8 mouse cellular contexts compared by ENCODE assay signal in genomic region chr8:117256292-117256938, GRCm38 (mm10). TPM values are rescaled to one million over a fixed set of nuclear protein-coding genes. Genes with fewer than 3 reads are reported as not detected.
DNase-seq lines count a peak whose midpoint lies in the region; ATAC-seq and TF ChIP-seq lines count a peak whose summit lies in the region.

No protein-coding gene starts in this region.

- H3K9ac ChIP-seq in intestine, postnatal 0 days (ENCODE audit: low read depth, low read length) = peak overlapping the region; percentile 99
- peak overlapping the region; percentile 95 for H3K9ac ChIP-seq in midbrain, embryonic 11.5 days (ENCODE audit: low read length)

- peak overlapping the region; percentile 96 for H3K4me3 ChIP-seq in intestine, postnatal 0 days (ENCODE audit: low read depth, low read length)
- H3K4me3 ChIP-seq in midbrain, embryonic 11.5 days (ENCODE audit: low read depth, low read length) = peak overlapping the region; percentile 96

- DNase-seq in adrenal gland, postnatal 10 days = peak; percentile 98
- peak; percentile 91 for DNase-seq in embryo, embryonic 9.5 days (ENCODE audit: extremely low spot score)
- DNase-seq in gastrocnemius, postnatal 4 days (ENCODE audit: low spot score in 2 of 2) = peak; percentile 93 to 96
- DNase-seq in left cerebral cortex, postnatal 4 days = peak; percentile 92
- DNase-seq in midbrain, embryonic 11.5 days (ENCODE audit: low spot score, missing footprints) = peak; percentile 96
- peak; percentile 95 for DNase-seq in right cerebral cortex, postnatal 4 days
- DNase-seq in yolk sac, embryonic 10.5 days (ENCODE audit: low spot score) = peak; percentile 90

- ATAC-seq in intestine, postnatal 0 days = peak; percentile 86
- ATAC-seq in midbrain, embryonic 11.5 days (ENCODE audit: low FRiP score) = peak; percentile 88

- H3K27me3 ChIP-seq in intestine, postnatal 0 days (replicated peaks; ENCODE audit: control insufficient read depth, insufficient read depth, low read length) = no peaks in the 10 kb centered on the region
- no peaks in the 10 kb centered on the region for H3K27me3 ChIP-seq in midbrain, embryonic 11.5 days (ENCODE audit: control insufficient read depth, insufficient read depth, low read length)

- H3K4me1 ChIP-seq in intestine, postnatal 0 days (replicated peaks; ENCODE audit: control insufficient read depth, insufficient read depth, low read length) = peaks cover 12% of the 10 kb centered on the region; the same call in 1 of the 2 replicates
- H3K4me1 ChIP-seq in midbrain, embryonic 11.5 days (ENCODE audit: control insufficient read depth, insufficient read depth, low read length) = peaks cover 29% of the 10 kb centered on the region

- intact Hi-C loops in left cerebral cortex, postnatal 4 days (cut with DNase I) = loop anchor here (10.0 kb wide), 1 partner anchor 218 kb away; no protein-coding TSS in a partner anchor

- peak overlapping the region; percentile 95 for H3K27ac ChIP-seq in intestine, postnatal 0 days (ENCODE audit: low read depth, low read length)
- H3K27ac ChIP-seq in midbrain, embryonic 11.5 days (ENCODE audit: low read depth, low read length) = peak overlapping the region; percentile 69

- TF ChIP-seq CTCF in intestine, postnatal 0 days (IDR thresholded peaks at IDR 0.05; ENCODE audit: low read depth) = no peak

- 1% methylated on average over 65 of the region's 92 CpGs for WGBS in intestine, postnatal 0 days
- WGBS in midbrain, embryonic 11.5 days = under 1% methylated on average over 63 of the region's 92 CpGs

- H3K4me2 ChIP-seq in intestine, postnatal 0 days (replicated peaks; ENCODE audit: low read depth) = peak overlapping the region; percentile 77
- H3K4me2 ChIP-seq in midbrain, embryonic 11.5 days = peak overlapping the region; percentile 83

- H3K36me3 ChIP-seq in intestine, postnatal 0 days (ENCODE audit: control insufficient read depth, insufficient read depth) = no peaks in the 10 kb centered on the region
- H3K36me3 ChIP-seq in midbrain, embryonic 11.5 days (ENCODE audit: control insufficient read depth, insufficient read depth, low read length) = no peaks in the 10 kb centered on the region

- no peaks in the 10 kb centered on the region for H3K9me3 ChIP-seq in intestine, postnatal 0 days (ENCODE audit: control insufficient read depth)
- no peaks in the 10 kb centered on the region for H3K9me3 ChIP-seq in midbrain, embryonic 11.5 days (ENCODE audit: control insufficient read depth, low read length)

RNA-seq across cellular contexts. Expression of gene Cmip, which starts 0.4 kb away (rescaled TPM):
- total RNA-seq in adrenal gland, postnatal 10 days (2021) = 10 to 100 TPM; 77.7 to 82.3 TPM
- 10 to 100 TPM; 39.1 to 40.7 TPM for total RNA-seq in gastrocnemius, postnatal 4 days (2021)
- 47.1 and 48.9 TPM in 2 replicates for polyA plus RNA-seq in intestine, postnatal 0 days (2015; fragmentation: Nextera tagmentation; extraction: Ambion mirVana)
- 100 to 1,000 TPM; 351 to 377 TPM for total RNA-seq in left cerebral cortex, postnatal 4 days (2021)
- 23.7 and 28.5 TPM in 2 replicates for polyA plus RNA-seq in midbrain, embryonic 11.5 days (2014; fragmentation: Nextera tagmentation; extraction: Ambion mirVana)

Comparison
In these comparisons a context has a peak if more than half of its experiments do, and no peak if none do; other contexts are left out.
1. Peak in every context shown above with its lines: DNase-seq, ATAC-seq, H3K4me3 ChIP-seq and H3K27ac ChIP-seq.
2. RNA of gene Cmip, which starts 0.4 kb away (total RNA-seq): 351 to 377 TPM in left cerebral cortex, postnatal 4 days; 77.7 to 82.3 TPM in adrenal gland, postnatal 10 days and 39.1 to 40.7 TPM in gastrocnemius, postnatal 4 days; every median in the first group is over 4 times any median in the second.